In the genomic region with DNA sequence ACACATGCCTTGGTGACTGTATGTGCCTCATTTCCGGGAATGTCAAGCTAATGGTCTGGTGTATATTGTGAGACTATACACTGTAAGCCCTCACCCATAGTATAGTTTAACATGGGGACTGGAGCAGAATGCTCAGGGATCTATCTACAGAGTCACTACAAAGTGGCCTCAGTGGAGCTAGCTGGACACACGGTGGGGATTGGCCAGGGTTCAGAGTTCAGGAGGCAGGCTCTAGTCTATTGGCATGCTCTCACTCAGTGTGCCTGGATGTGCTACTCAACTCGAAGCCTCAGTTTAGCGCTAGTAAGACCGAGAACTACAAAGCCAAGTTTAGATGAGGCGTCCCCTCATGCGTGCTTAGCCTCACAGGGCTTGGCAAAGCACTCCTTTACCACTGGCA, we compare ENCODE assay signal across 24 mouse cellular contexts. TPM values are rescaled to one million over a fixed set of nuclear protein-coding genes. Genes with fewer than 3 reads are reported as not detected.
"Had no signal": no experiment of that assay in that cellular context is flagged by ENCODE, and none has a peak within 500 bp of the region (broad histone marks: within the 10 kb centered on the region; RNA-seq: fewer than 3 reads in every experiment).

No protein-coding gene starts in this region.

- DNase-seq: lung, adult 18-20 months; lung, postnatal 4 days; midbrain, embryonic 14.5 days; right cerebral cortex, adult 18-20 months; right cerebral cortex, postnatal 25 days; right cerebral cortex, postnatal 4 days; spleen, adult 18-20 months; thymus, adult 18-20 months; thymus, postnatal 14 days; thymus, postnatal 36 days had no signal

- H3K9me3 ChIP-seq: lung, embryonic 15.5 days; midbrain, embryonic 10.5 days; midbrain, embryonic 12.5 days; neural tube, embryonic 13.5 days; neural tube, embryonic 15.5 days had no signal

- H3K4me2 ChIP-seq: lung, embryonic 15.5 days; midbrain, embryonic 12.5 days; neural tube, embryonic 13.5 days; neural tube, embryonic 15.5 days had no signal

- H3K9ac ChIP-seq: lung, embryonic 15.5 days; midbrain, embryonic 12.5 days; neural tube, embryonic 13.5 days; neural tube, embryonic 15.5 days had no signal

- H3K4me3 ChIP-seq: lung, embryonic 15.5 days; midbrain, embryonic 10.5 days; midbrain, embryonic 12.5 days; myocyte; neural tube, embryonic 13.5 days; neural tube, embryonic 15.5 days had no signal

- ATAC-seq: lung, postnatal 0 days; midbrain, embryonic 16.5 days had no signal

- H3K4me1 ChIP-seq: lung, embryonic 15.5 days; midbrain, embryonic 10.5 days had no signal

- H3K27me3 ChIP-seq: lung, embryonic 15.5 days; midbrain, embryonic 12.5 days; neural tube, embryonic 13.5 days; neural tube, embryonic 15.5 days had no signal

- H3K27ac ChIP-seq: lung, embryonic 15.5 days; midbrain, embryonic 10.5 days; midbrain, embryonic 12.5 days; neural tube, embryonic 13.5 days; neural tube, embryonic 15.5 days had no signal

RNA-seq across cellular contexts. Expression of a gene that starts 49.6 kb away (rescaled TPM):
- total RNA-seq: megakaryocyte, adult 5-6 weeks; megakaryocyte-erythroid progenitor cell, adult 5-6 weeks had no signal
- polyA plus RNA-seq: lung, embryonic 15.5 days; lung, postnatal 0 days; midbrain, embryonic 10.5 days; midbrain, embryonic 14.5 days; midbrain, embryonic 16.5 days; myocyte; neural tube, embryonic 11.5 days; neural tube, embryonic 13.5 days; neural tube, embryonic 15.5 days; small intestine, adult 2 months; stomach, embryonic 14.5 days; stomach, embryonic 16.5 days had no signal
